Mouse (Mus musculus) fibroblast of lung, adult 2 months (primary cell): ENCODE results near the gene Atp6v0e2.

Experiments
- DNase-seq: peaks from one replicate; pipeline ENCODE4 v3.0.0-alpha.2; 2011; ENCODE audit warnings: low read depth

Atp6v0e2 gene

GRCm38 (mm10) chr6:48540721-48541120, 3.3 kb downstream of the Atp6v0e2 start:
- DNase-seq: no peak

GRCm38 (mm10) chr6:48541560-48542450, 4.4 kb downstream of the Atp6v0e2 start:
- DNase-seq: peak; percentile 79

GRCm38 (mm10) chr6:48542631-48543030, 5.2 kb downstream of the Atp6v0e2 start:
- DNase-seq: no peak

DNA sequence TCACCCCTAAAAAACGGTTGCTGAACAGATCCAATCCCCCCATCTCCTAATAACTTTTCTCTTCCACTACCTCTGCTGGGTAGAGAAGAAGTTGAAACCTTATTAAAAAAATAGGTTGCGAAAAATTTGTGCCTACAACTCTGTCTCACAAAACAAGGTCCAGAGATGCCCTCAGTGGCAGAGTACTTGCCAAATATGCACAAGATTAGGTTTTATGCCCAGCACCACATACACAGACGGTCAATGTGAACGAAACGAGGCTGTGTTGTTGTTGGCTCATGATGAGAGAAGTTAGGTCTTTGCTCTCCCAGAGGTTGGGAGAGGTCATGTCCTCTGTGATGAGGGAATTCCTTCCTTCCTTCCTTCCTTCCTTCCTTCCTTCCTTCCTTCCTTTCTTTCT, 7.8 kb downstream of the Atp6v0e2 start:
- no peak for DNase-seq

DNA sequence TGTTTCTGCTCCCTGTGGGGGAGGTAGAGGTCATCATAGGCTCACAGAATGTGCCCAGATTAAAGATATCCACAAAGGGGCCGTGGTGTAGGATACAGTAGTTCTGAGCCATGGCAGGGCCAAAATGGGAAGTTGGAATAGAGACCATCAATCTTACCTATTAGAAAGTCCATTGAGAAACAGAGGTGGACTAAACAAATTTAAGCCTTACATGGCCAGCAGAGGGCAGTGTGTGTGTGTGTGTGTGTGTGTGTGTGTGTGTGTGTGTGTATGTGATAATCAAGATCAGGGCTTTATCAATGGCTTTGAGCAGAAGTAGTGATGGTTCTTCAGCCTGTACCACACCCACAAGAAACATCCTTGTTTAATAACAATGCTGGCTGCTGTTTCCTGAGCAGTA, 8.9 kb downstream of the Atp6v0e2 start:
- no peak for DNase-seq

DNA sequence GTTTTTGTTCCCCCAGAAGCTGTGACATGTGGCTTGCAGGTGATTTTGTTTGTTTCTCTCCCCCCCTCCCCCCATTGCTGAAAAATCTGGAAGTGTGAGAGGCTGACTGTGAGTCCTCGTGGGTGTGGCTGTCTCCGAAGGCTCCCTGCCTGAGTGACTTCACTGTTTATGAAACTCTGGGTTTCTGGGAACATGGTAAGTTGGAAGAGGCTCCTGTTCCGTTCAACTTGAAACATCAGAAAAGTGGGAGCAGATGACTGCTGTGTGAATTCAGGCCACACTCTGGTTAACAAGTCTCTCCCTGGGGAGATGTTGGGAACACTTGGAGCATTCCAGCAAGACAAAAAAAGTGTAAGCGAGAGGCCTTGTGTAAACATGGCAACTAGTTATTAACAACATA, 9.4 kb downstream of the Atp6v0e2 start:
- peak; percentile 59 for DNase-seq

- no peak for DNase-seq
Observed at GRCm38 (mm10) chr6:48548314-48548713, 10.9 kb downstream of the Atp6v0e2 start.

DNA sequence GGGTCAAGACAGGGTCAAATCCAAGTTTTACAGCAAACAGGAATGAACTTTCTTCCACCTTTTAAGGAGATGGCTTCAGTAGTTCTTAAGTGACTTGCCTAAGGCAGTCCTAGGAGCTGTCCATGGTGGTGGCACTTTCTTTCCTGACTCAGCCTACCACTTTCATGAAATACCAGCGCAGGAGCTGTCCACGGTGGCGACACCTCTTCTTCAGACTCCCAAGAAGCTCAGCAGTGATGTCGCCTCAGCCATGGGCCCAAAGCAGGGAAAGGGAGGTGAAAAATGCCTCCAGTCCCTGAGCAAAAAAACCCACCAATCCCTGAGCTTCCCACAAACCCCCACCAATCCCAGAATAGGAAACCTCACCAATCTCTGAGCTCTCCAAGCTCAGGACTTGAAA, 15.5 kb downstream of the Atp6v0e2 start:
- no peak for DNase-seq

DNA sequence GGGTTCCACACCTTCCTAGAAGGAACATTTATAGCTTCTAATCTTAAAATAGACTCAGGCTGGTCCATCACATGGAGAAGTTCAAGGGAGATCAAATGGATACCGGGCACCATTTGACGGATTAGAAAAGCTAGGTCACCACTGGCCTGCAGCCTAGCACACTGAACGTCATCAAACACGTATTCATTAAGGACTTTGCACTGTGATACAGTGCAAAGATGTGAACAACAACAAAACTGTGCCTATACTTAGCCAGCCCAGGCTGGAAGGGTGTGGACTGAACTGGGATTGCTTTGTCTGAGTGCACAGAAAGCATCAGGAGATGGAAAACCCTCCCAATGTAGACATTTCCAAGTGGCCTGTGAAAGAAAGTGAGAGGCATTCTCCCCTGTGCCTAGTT, 16.4 kb downstream of the Atp6v0e2 start:
- no peak for DNase-seq

GRCm38 (mm10) chr6:48554280-48555103, 17.1 kb downstream of the Atp6v0e2 start, which contains the start of gene Lrrc61:
TSS of gene Lrrc61 (plus strand) at chr6:48554796.
- peak; percentile 86 for DNase-seq

DNA sequence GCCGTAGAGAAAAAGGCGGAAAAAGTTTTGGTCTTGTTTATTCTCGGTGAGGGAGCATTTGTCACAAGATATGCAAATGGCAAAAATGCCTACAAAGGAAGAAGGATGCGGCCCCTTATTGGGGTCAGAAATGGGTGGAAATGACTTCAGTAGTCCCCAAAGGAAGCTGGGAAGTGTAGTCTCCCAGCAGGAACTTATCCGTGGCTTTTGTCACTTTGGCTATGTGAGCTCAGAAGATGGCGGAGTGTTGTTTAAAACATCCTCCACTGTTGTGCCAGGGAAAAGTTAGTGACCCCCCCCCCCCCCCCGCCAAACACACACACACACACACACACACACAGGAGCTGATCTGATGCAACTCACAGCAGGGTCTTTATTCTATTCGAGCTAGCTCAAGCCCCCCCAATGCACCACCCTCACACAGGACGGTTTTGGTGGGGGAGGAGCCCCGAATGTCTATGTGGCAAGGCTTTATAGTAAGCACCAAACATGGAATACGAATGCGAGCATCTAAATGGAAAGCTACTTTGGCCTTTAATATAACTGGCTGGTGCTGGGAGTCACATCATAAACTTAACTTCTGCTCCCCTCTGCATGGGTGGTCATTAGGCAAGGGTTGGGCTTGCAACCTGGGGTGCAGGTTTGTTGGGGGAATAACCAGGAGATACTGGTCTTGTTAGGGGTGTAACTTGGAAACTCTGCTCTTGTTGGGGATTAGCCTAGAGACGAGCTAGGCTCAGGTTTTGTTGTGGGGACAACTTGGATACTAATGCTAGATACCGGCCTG, 17.9 kb downstream of the Atp6v0e2 start:
- no peak for DNase-seq

- DNase-seq: no peak
Observed at GRCm38 (mm10) chr6:48555956-48556355, 18.5 kb downstream of the Atp6v0e2 start.

DNA sequence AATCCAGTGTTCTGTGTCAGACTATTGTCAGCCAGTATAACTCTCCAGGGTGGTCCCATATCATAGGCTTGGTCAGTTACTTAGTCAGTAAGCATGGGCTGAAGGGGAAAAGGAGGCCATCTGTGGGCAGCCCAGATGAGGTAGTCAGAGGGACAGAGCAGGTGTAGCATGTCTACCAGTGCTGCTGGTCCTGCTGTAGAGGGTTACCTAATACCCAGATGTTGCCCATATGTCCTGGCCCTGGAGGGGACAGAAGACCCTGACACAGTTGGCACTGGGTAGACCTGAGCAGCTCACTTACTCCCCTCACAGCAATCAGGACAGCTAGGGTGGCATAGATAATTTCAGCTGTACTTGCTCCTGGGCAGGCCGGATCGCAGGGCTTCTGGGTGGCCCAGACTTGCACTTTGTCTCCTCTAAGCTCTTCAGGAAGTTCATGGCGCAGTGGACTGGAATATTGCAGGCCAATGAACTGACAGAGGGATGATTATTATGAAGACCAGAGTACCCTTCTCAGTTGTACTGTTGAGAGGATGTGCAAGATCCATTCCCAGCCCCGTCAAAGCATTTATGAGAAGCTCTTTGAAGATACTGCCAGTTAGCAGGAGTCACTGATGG, 28.4 kb downstream of the Atp6v0e2 start:
- no peak for DNase-seq

- no peak for DNase-seq
Observed at GRCm38 (mm10) chr6:48566312-48566711, 28.9 kb downstream of the Atp6v0e2 start.

GRCm38 (mm10) chr6:48568036-48568984, 30.9 kb downstream of the Atp6v0e2 start:
- no peak for DNase-seq

DNA sequence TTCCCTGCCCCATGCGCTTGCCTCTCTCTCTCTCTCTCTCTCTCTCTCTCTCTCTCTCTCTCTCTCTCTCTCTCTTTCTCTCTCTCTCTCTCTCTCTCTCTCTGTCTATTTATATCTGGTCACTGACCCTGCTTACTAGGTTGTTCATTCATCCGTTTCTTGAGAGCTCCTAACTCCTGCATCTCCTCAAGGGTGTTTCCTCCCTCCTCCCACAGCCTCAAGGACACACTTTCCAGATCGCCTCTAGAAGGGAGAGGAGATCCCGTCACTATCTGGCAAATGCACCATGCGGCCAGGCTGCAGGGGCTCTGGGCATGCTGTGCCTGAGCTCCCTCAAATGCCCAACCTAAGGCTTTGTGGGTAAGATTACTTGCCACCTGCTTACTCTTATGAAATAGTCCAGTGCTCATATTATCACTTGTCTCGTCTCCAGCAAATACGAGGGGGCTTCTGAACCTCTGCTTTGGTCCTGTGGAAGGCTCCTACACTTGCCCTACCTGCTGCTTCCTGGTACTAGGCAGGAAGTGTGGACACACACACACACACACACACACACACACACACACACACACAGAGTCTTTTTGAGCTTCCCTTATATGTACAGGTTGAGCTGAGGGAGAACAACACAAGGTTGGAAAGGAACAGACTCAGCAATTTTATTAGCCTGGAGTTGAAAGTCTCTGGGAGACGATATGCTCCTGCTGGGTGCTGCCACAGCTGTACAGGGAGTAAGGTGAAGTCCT, 31.8 kb downstream of the Atp6v0e2 start:
- no peak for DNase-seq

- DNase-seq: no peak
Observed at GRCm38 (mm10) chr6:48572014-48572413, 34.6 kb downstream of the Atp6v0e2 start.

DNA sequence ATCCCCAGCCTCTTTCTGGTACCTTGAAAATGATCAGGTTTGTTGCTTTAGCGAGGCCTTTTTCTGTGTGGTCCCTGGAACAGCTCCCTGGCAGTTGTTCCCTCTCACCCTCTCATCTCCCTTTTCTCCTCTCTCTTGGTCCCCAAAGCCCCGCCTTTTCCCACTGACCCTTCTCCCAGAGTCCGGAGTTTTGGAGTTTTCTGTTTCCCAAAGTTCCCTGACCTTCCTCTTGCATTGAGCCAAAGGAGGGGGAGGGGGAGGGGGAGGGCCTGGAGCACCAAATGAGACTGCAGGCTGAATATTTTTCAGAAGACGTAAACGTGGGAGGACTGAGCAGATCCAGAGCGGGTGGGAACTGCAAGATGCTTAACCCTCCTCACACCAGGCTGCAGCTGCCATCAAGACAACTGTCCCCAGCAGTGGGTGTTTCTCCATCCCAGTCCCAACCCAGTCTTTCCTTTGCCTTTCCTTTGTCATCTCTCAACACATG, 35.2 kb downstream of the Atp6v0e2 start, which contains the start of gene Rarres2:
Rarres2 (minus strand) TSS at position 218 of the 490 bp plus-strand sequence.
- no peak for DNase-seq

GRCm38 (mm10) chr6:48573280-48573679, 35.9 kb downstream of the Atp6v0e2 start:
- DNase-seq: no peak

DNA sequence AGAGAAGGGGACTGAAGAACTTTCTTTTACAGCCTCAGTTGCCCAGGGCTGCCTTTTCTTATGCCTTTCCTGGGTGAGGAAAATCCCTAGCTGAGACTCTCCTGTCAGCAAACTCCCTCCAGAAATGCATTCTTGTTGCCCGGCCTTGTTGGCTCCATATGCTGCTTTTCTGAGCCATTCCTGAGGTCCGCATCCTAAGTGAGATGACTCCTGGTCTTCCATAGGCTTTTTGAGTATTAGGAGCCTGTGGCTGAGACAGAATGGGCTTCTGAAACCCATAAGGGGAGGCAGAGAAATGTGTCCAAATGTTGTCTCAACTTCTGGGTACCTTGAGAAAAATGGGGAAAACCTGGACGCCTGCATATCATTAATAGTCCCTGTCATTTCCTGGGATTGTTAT, 36.6 kb downstream of the Atp6v0e2 start:
- no peak for DNase-seq
